Mouse (Mus musculus) embryonic facial prominence, embryonic 15.5 days (tissue): Measurements from ENCODE around the gene Anapc16. TPM values are rescaled to one million over a fixed set of nuclear protein-coding genes. Genes with fewer than 3 reads are reported as not detected.

Experiments used
- ATAC-seq: fragments of 200-750 bp; cut with Nextera tagmentation; 2 replicates; pipeline ENCODE4 v1.8.0; 2017; ENCODE audit warnings: low read depth, moderate TSS enrichment; ENCODE audit not compliant: insufficient number of reproducible peaks, low FRiP score, low TSS enrichment
- H3K27ac ChIP-seq: fragments of 300-500 bp; sonication (generic); replicated peaks from 2 replicates; pipeline ENCODE4 v1.5.1; 2015; ENCODE audit warnings: mild to moderate bottlenecking, inconsistent platforms
- H3K27me3 ChIP-seq: fragments of 300-500 bp; sonication (generic); 2 replicates; pipeline ENCODE4 v1.6.1; 2015; ENCODE audit warnings: inconsistent platforms
- H3K36me3 ChIP-seq: fragments of 300-500 bp; sonication (generic); 2 replicates; pipeline ENCODE4 v1.6.1; 2015; ENCODE audit warnings: mild to moderate bottlenecking, inconsistent platforms
- H3K4me1 ChIP-seq: fragments of 300-500 bp; sonication (generic); 2 replicates; pipeline ENCODE4 v1.6.1; 2015; ENCODE audit warnings: inconsistent platforms
- H3K4me2 ChIP-seq: fragments of 300-500 bp; sonication (generic); replicated peaks from 2 replicates; pipeline ENCODE4 v1.6.1; 2015; ENCODE audit warnings: mild to moderate bottlenecking, inconsistent platforms
- H3K4me3 ChIP-seq: fragments of 300-500 bp; sonication (generic); replicated peaks from 2 replicates; pipeline ENCODE4 v1.5.1; 2015; ENCODE audit warnings: mild to moderate bottlenecking, inconsistent platforms
- H3K9ac ChIP-seq: fragments of 300-500 bp; sonication (generic); 2 replicates; pipeline ENCODE4 v1.6.1; 2015; ENCODE audit warnings: inconsistent platforms
- H3K9me3 ChIP-seq: fragments of 300-500 bp; sonication (generic); replicated peaks from 2 replicates; pipeline ENCODE4 v1.6.1; 2016; ENCODE audit warnings: inconsistent platforms
- WGBS: fragments of 180-500 bp; shearing (Covaris S2); methylation state at CpG from one replicate; pipeline ENCODE4 v1.1.7; 2015; 5-methylcytosine and 5-hydroxymethylcytosine counted together
- polyA plus RNA-seq: library from polyadenylated mRNA; unstranded; fragments of >200 nt; fragmentation: Nextera tagmentation; extraction: Ambion mirVana; gene quantifications from 2 replicates; pipeline ENCODE4 v1.2.1, GENCODE M21; 2015

Gene Anapc16
- polyA plus RNA-seq: 107 and 113 TPM in 2 replicates

DNA sequence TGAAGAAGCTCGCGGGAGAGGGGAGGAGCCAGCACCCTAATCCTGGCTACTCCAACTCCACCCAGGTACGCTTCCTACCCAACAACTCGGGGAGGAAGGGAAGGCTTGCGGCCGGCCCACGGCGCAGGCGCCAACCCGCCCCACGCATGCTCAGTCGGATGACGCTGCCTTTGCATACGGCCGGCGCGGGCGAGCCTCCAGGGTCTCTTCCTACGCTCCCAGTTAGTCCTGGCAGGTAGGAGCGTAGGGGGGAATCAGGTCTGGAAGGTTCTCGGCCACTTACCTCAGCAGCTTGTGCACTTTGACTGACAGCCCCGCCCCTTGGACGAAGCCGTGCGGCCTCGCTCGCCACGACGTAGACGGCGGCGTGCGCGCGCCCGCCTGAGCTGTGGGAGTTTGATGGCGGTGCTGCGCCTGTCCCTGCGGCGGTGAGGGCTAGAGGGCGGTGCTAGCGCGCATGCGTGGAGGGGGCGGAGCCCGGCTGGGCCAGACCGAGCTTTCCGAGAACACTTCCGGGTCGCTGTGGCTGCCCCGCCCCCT is at the start of gene Anapc16, which contains the start of gene Ascc1:
Gene Anapc16, minus strand, starts transcription at position 463 of the 540 bp plus-strand sequence.
Gene Ascc1, plus strand, starts transcription at position 133 of the 540 bp plus-strand sequence.
- no peaks in the 10 kb centered on the region for H3K9me3 ChIP-seq
- peak within 1 kb of the TSS; percentile 65 for H3K9ac ChIP-seq
- peak within 1 kb of the TSS; percentile 100 for H3K27ac ChIP-seq
- WGBS: 0% methylated on average over 51 of the region's 51 CpGs
- H3K27me3 ChIP-seq: no peaks in the 10 kb centered on the region
- peak within 1 kb of the TSS; percentile 75 for H3K4me3 ChIP-seq
- ATAC-seq: peak; percentile 98
- H3K36me3 ChIP-seq: peaks cover 11% of the 10 kb centered on the region; the same call in 1 of the 2 replicates
- H3K4me1 ChIP-seq: peaks cover 13% of the 10 kb centered on the region
- peak within 1 kb of the TSS; percentile 61 for H3K4me2 ChIP-seq

DNA sequence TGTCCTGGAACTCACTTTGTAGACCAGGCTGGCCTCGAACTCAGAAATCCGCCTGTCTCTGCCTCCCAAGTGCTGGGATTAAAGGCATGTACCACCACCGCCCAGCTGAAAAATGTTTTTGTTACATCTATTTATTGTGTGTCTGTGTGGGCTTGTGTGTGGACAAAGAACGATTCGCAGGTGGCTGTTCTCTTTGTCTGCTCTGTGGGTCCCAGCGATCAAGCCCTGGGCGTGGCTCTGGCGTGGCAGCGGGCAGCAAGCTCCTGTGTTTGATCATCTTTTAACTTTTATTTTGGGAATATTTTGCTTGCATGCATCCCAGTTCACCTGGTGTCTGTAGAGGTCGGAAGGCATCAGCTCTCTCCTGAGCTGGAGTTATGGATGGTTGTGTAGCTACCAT is 47.6 kb upstream of the Anapc16 start:
- no peak overlapping the region for H3K27ac ChIP-seq
- no peaks in the 10 kb centered on the region for H3K4me1 ChIP-seq
- no peak for ATAC-seq
- peaks cover 31% of the 10 kb centered on the region for H3K36me3 ChIP-seq
- H3K9ac ChIP-seq: no peak overlapping the region
- no peaks in the 10 kb centered on the region for H3K9me3 ChIP-seq
- H3K4me3 ChIP-seq: no peak overlapping the region
- WGBS: 97% methylated on average over 10 of the region's 10 CpGs
- no peak overlapping the region for H3K4me2 ChIP-seq
- H3K27me3 ChIP-seq: no peaks in the 10 kb centered on the region

DNA sequence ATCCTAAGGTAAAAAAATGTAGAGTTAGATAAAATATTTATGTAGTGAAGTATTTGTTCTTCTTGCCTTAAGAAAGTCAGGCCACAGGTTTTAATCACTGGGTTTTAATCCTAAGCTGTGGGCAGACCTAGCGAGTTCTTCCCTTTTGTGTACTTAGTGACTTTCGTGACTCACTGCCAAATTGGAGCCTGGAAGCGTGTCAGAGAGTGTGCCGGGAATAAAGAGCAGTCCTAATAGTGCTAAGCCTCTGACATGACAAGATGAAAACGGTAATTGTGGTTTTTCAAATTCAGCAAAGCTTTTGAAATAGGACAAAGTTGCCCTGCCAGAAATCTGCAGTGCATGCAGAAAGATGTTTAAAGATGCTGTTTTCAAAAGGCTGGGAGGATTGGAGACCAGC is 43.8 kb upstream of the Anapc16 start:
- Histone ChIP-seq H3K27ac (no peak overlapping the region), H3K4me2 (no peak overlapping the region), H3K9ac (no peak overlapping the region), H3K36me3 (peaks cover 32% of the 10 kb centered on the region), H3K4me3 (no peak overlapping the region), H3K27me3 (no peaks in the 10 kb centered on the region), H3K4me1 (no peaks in the 10 kb centered on the region), H3K9me3 (no peaks in the 10 kb centered on the region)
- 32% methylated on average over 5 of the region's 5 CpGs for WGBS
- ATAC-seq: no peak

DNA sequence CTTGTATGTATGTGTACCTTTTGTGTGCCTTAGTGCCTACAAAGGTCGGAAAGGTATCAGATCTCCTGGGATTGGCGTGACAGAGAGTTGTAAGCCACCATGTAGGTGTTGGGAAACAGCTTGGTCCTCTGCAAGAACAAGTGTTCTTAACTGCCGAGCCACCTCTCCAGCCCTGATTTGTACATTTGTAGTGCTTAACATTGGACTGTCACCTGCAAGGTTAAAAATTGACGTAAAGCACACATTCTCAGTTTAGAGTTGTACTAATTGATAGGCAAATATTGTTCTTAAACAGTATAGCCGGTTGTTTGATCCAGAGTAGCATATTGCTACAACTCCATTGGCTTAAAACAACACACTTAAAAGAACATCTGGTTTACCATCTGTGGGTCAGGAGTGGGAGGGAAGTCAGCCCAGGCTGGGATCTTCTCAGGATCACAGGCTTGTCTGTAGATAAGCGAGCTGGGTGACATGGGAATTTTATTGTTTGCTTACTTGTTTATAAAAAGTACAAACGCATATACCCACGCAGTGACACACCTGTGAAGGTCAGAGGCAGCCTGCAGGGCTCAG is 39.5 kb upstream of the Anapc16 start:
- Histone ChIP-seq H3K27me3 (no peaks in the 10 kb centered on the region), H3K4me3 (no peak overlapping the region), H3K9me3 (no peaks in the 10 kb centered on the region), H3K4me1 (no peaks in the 10 kb centered on the region), H3K36me3 (0 out of 2 replicates have a peak, but pooled peaks cover 3% of the 10 kb centered on the region), H3K27ac (no peak overlapping the region), H3K4me2 (no peak overlapping the region), H3K9ac (no peak overlapping the region)
- 86% methylated on average over 8 of the region's 8 CpGs for WGBS
- ATAC-seq: no peak

DNA sequence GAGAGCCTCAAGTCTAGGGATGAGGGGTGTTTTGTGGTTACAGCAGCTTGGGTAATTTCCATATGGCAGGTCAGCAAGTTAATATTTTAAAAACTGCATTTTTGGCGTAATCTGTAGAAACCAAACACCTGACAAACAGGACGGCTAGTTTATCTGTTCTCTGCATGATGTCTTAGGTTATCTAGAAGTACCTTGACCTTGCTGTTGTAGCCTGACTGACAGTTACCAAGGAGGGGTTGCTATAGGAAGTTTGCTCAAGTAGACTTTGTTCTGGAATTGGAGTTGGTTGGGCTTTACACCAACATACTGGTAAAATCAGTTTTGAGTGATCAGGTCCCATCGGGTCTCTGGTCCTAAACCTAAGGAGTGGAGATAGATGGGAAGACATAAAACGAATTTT is 32.8 kb upstream of the Anapc16 start:
- Histone ChIP-seq H3K4me2 (no peak overlapping the region), H3K4me3 (no peak overlapping the region), H3K36me3 (no peaks in the 10 kb centered on the region), H3K9me3 (no peaks in the 10 kb centered on the region), H3K27me3 (no peaks in the 10 kb centered on the region), H3K4me1 (peaks cover 5% of the 10 kb centered on the region), H3K27ac (no peak overlapping the region), H3K9ac (no peak overlapping the region)
- 82% methylated on average over 4 of the region's 4 CpGs for WGBS
- ATAC-seq: no peak

DNA sequence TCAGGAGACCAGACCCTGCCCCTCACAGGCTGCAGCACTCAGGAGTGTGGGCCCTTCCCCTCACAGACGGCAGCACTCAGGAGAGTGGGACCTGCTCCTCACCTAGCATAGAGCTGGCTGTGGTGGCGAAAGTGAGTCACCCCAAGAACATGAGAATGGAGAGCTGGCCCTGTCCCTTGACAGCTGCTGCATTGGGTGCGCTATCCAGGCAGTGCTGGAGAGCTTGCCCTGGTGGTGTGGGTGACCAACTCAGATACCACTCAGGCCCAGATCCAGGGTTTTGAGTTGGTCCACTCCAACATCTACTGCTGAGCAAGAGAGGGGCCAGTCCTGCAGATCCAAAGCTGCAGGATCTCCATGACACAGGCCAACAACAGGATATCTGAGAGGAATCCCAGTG is 31.7 kb upstream of the Anapc16 start:
- Histone ChIP-seq H3K9ac (no peak overlapping the region), H3K4me3 (no peak overlapping the region), H3K9me3 (no peaks in the 10 kb centered on the region), H3K4me1 (peaks cover 5% of the 10 kb centered on the region), H3K27ac (no peak overlapping the region), H3K36me3 (no peaks in the 10 kb centered on the region), H3K27me3 (no peaks in the 10 kb centered on the region), H3K4me2 (no peak overlapping the region)
- no peak for ATAC-seq
- WGBS: 79% methylated on average over 3 of the region's 3 CpGs

DNA sequence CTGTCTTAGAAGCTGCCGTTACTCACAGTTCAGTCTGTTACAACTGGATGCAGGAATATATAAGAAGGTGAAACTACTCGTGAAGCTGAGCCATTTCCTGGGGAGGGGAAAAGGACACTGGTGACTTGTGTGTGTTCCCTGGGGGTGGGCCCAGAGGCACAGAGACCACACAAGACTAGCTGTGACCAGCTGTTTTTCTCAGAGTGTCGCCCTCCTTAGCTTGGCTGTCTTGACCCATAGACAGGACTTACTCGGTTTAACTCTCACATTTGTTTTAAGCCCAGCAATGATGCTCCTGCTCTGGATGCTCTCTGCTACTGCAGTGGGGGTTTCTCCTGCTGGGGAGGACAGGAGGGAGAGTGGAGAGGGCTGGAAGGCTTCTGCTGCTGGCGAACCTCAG is 30.1 kb upstream of the Anapc16 start:
- Histone ChIP-seq H3K9ac (no peak overlapping the region), H3K4me3 (no peak overlapping the region), H3K27me3 (no peaks in the 10 kb centered on the region), H3K27ac (no peak overlapping the region), H3K4me1 (peaks cover 11% of the 10 kb centered on the region), H3K4me2 (no peak overlapping the region), H3K9me3 (no peaks in the 10 kb centered on the region), H3K36me3 (no peaks in the 10 kb centered on the region)
- WGBS: 34% methylated on average over 5 of the region's 5 CpGs
- no peak for ATAC-seq

DNA sequence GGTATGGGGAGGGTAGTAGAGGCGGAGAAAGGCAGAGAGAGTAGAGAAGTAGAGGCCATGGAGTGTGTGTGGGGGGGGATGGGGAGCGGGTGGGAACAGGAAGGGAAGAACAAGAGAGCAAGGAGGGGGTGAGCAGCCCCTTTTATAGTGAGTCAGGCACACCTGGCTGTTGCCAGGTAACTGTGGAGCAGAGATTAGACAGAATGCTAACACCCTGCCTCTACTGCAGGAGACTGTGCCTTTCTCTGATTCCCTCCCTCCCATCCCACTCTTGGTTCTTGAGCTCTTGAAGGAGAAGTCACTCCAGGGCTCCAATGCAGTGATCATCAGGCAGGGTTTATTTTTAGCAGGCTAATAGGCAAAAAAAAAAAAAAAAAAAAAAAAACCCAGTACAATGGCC is 29.7 kb upstream of the Anapc16 start:
- Histone ChIP-seq H3K36me3 (no peaks in the 10 kb centered on the region), H3K9ac (no peak overlapping the region)
- 57% methylated on average over 2 of the region's 2 CpGs for WGBS

DNA sequence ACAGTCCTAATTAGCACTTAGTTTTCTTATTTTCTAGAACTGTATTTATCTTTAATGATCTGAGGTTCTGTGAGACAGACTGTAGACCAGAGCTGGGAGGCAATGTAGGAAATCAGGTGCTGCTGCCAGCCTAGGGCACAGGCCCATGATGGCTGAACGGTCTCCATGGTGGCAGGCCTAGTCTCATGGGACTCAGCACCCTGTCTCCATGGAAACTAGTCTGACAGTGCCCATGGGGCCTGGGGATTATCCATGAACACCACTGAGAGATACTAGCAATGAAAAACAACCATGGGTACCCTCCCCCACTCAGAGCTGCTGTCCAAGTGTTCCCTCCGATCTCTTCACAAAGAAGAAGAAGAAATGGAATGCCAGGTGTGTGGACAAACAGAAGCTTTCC is 29.1 kb upstream of the Anapc16 start:
- Histone ChIP-seq H3K4me2 (no peak overlapping the region), H3K4me1 (peaks cover 16% of the 10 kb centered on the region), H3K9me3 (no peaks in the 10 kb centered on the region), H3K4me3 (no peak overlapping the region), H3K27ac (no peak overlapping the region), H3K9ac (no peak overlapping the region), H3K36me3 (no peaks in the 10 kb centered on the region), H3K27me3 (no peaks in the 10 kb centered on the region)
- WGBS: 73% methylated on average over 2 of the region's 2 CpGs
- ATAC-seq: 0 out of 2 replicates have a peak, but pooled peaks have one; percentile 58

More for the DNA sequence above, 29.7 kb upstream of the Anapc16 start:
- H3K4me1 ChIP-seq: peaks cover 14% of the 10 kb centered on the region
- H3K4me3 ChIP-seq: no peak overlapping the region
- H3K9me3 ChIP-seq: no peaks in the 10 kb centered on the region
- H3K4me2 ChIP-seq: no peak overlapping the region
- no peak overlapping the region for H3K27ac ChIP-seq
- no peaks in the 10 kb centered on the region for H3K27me3 ChIP-seq
- no peak; the same call in 1 of the 2 replicates for ATAC-seq

DNA sequence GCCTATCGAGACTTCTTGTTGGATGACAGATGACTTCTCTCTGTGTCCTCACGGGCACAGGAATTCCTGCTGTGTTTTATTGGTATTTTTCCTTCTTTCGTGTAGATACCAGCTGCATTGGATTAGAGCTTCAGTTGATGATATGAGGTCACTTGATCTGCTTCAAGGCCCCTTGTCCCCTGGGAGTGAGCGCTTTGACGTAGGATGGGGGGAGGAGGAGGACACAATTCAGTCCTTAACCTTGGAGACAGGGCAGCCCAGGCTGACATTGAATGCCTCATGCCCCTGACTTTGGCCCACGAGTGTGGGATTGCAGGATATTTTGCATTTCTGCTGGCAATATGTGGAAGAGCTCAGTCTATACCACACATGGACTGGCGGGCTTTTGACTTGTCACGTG is 28.6 kb upstream of the Anapc16 start:
- H3K4me2 ChIP-seq: no peak overlapping the region
- no peaks in the 10 kb centered on the region for H3K27me3 ChIP-seq
- peaks cover 20% of the 10 kb centered on the region for H3K4me1 ChIP-seq
- ATAC-seq: no peak
- H3K27ac ChIP-seq: no peak overlapping the region
- H3K9ac ChIP-seq: no peak overlapping the region
- no peaks in the 10 kb centered on the region for H3K9me3 ChIP-seq
- H3K36me3 ChIP-seq: no peaks in the 10 kb centered on the region
- 67% methylated on average over 8 of the region's 8 CpGs for WGBS
- no peak overlapping the region for H3K4me3 ChIP-seq

DNA sequence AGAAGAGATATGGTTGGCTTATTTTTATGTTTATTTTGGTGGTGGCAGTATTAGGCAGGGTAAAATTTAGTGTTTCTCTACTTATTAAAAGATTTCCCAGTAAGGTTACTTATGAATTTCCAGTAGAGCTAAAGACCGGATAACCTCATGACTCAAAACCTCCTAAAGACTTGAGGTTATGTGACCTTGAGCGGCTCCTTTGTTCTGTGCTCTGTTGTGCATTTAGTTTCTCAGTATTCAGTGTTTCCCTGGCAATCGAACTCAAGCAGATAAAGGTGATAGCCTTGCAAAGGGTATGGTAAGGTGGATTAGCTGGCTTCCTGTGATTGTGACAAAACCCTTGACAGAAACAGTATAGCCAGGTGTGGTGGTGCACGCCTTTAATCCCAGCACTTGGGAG is 26.5 kb upstream of the Anapc16 start:
- Histone ChIP-seq H3K36me3 (no peaks in the 10 kb centered on the region), H3K9me3 (no peaks in the 10 kb centered on the region), H3K9ac (no peak overlapping the region), H3K27ac (no peak overlapping the region), H3K4me1 (peaks cover 25% of the 10 kb centered on the region), H3K27me3 (no peaks in the 10 kb centered on the region), H3K4me2 (no peak overlapping the region), H3K4me3 (no peak overlapping the region)
- ATAC-seq: no peak
- 93% methylated on average over 4 of the region's 4 CpGs for WGBS

DNA sequence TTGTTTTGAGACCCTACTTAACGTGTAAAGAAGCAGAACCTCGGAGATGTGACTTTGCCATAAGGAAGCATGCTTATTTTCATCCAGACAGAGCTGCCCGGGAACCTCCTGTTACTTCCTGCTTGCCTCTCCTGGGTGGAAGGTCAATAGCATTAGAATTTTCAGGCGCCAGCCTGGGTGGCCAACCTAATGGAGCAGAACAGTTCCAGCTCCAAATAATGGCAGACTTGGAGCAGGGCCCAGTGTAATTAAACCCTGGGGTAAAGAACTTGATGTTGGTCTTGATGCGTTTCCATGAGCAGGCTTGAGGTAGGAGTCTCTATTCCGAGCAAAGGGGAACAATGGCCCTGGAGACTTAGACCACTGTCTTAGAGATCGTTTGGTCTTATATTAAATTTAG is 26.0 kb upstream of the Anapc16 start:
- Histone ChIP-seq H3K4me2 (no peak overlapping the region), H3K4me1 (peaks cover 25% of the 10 kb centered on the region), H3K36me3 (no peaks in the 10 kb centered on the region), H3K4me3 (no peak overlapping the region), H3K27ac (no peak overlapping the region), H3K9me3 (no peaks in the 10 kb centered on the region), H3K9ac (no peak overlapping the region), H3K27me3 (no peaks in the 10 kb centered on the region)
- no peak for ATAC-seq
- WGBS: 49% methylated on average over 7 of the region's 7 CpGs
